Mouse (Mus musculus) liver, embryonic 15.5 days (tissue): Measurements from ENCODE around the gene Mrpl48. TPM values are rescaled to one million over a fixed set of nuclear protein-coding genes. Genes with fewer than 3 reads are reported as not detected.

Experiments used
- ATAC-seq: fragments of 200-750 bp; cut with Nextera tagmentation; 2 replicates; pipeline ENCODE4 v1.8.0; 2017; ENCODE audit warnings: moderate number of reproducible peaks, mild to moderate bottlenecking, moderate library complexity; ENCODE audit not compliant: insufficient read depth
- H3K27ac ChIP-seq: fragments of 300-500 bp; sonication (generic); replicated peaks from 2 replicates; pipeline ENCODE4 v1.5.1; 2015; ENCODE audit warnings: mild to moderate bottlenecking, inconsistent platforms
- H3K27me3 ChIP-seq: fragments of 300-500 bp; sonication (generic); 2 replicates; pipeline ENCODE4 v1.6.1; 2015; ENCODE audit warnings: mild to moderate bottlenecking, inconsistent platforms
- H3K36me3 ChIP-seq: fragments of 300-500 bp; sonication (generic); replicated peaks from 2 replicates; pipeline ENCODE4 v1.6.1; 2015; ENCODE audit warnings: moderate library complexity, mild to moderate bottlenecking, inconsistent platforms
- H3K4me1 ChIP-seq: fragments of 300-500 bp; sonication (generic); replicated peaks from 2 replicates; pipeline ENCODE4 v1.6.1; 2015; ENCODE audit warnings: inconsistent platforms
- H3K4me2 ChIP-seq: fragments of 300-500 bp; sonication (generic); 2 replicates; pipeline ENCODE4 v1.6.1; 2015; ENCODE audit warnings: moderate library complexity, mild to moderate bottlenecking, inconsistent platforms
- H3K4me3 ChIP-seq: fragments of 300-500 bp; sonication (generic); replicated peaks from 2 replicates; pipeline ENCODE4 v1.5.1; 2015; ENCODE audit warnings: mild to moderate bottlenecking, inconsistent platforms
- H3K9ac ChIP-seq: fragments of 300-500 bp; sonication (generic); 2 replicates; pipeline ENCODE4 v1.6.1; 2015; ENCODE audit warnings: moderate library complexity, mild to moderate bottlenecking, inconsistent platforms
- H3K9me3 ChIP-seq: fragments of 300-500 bp; sonication (generic); replicated peaks from 2 replicates; pipeline ENCODE4 v1.6.1; 2016; ENCODE audit warnings: inconsistent platforms
- WGBS: fragments of 180-500 bp; shearing (Covaris S2); methylation state at CpG from one replicate; pipeline ENCODE4 v1.1.7; 2015; ENCODE audit warnings: mixed read lengths; ENCODE audit not compliant: insufficient replicate concordance; 5-methylcytosine and 5-hydroxymethylcytosine counted together
- polyA plus RNA-seq: library from polyadenylated mRNA; unstranded; fragments of >200 nt; fragmentation: Nextera tagmentation; extraction: Ambion mirVana; gene quantifications from 2 replicates; pipeline ENCODE4 v1.2.1, GENCODE M21; 2015

The Mrpl48 gene
- polyA plus RNA-seq, 1 experiment from 2014 or later = 41.3 TPM

GRCm38 (mm10) chr7:100534216-100534615 lies 73.9 kb downstream of the Mrpl48 start:
- Histone ChIP-seq H3K9ac (no peak overlapping the region), H3K4me1 (peaks cover 40% of the 10 kb centered on the region), H3K36me3 (peaks cover 5% of the 10 kb centered on the region), H3K4me2 (no peak overlapping the region), H3K4me3 (no peak overlapping the region), H3K9me3 (no peaks in the 10 kb centered on the region), H3K27ac (no peak overlapping the region), H3K27me3 (no peaks in the 10 kb centered on the region)
- 54% methylated on average over 3 of the region's 3 CpGs for WGBS
- no peak for ATAC-seq

GRCm38 (mm10) chr7:100533503-100533902 lies 74.6 kb downstream of the Mrpl48 start:
- H3K4me3 ChIP-seq = peak overlapping the region; percentile 3; the same call in 1 of the 2 replicates
- H3K27me3 ChIP-seq = no peaks in the 10 kb centered on the region
- H3K36me3 ChIP-seq = no peaks in the 10 kb centered on the region
- no peak overlapping the region for H3K9ac ChIP-seq
- H3K27ac ChIP-seq = peak overlapping the region; percentile 74; the same call in 1 of the 2 replicates
- H3K9me3 ChIP-seq = no peaks in the 10 kb centered on the region
- WGBS = 30% methylated on average over 2 of the region's 2 CpGs
- ATAC-seq = no peak
- H3K4me2 ChIP-seq = peak overlapping the region; percentile 26; the same call in 1 of the 2 replicates
- H3K4me1 ChIP-seq = peaks cover 37% of the 10 kb centered on the region

GRCm38 (mm10) chr7:100530766-100531165 lies 77.3 kb downstream of the Mrpl48 start:
- Histone ChIP-seq H3K27me3 (no peaks in the 10 kb centered on the region), H3K4me2 (no peak overlapping the region), H3K36me3 (no peaks in the 10 kb centered on the region), H3K9me3 (no peaks in the 10 kb centered on the region), H3K9ac (no peak overlapping the region), H3K4me1 (peaks cover 15% of the 10 kb centered on the region), H3K4me3 (no peak overlapping the region), H3K27ac (no peak overlapping the region)
- WGBS = 81% methylated on average over 5 of the region's 5 CpGs
- ATAC-seq = no peak

GRCm38 (mm10) chr7:100524669-100525068 lies 83.4 kb downstream of the Mrpl48 start:
- Histone ChIP-seq H3K9me3 (no peaks in the 10 kb centered on the region), H3K9ac (no peak overlapping the region), H3K4me3 (no peak overlapping the region), H3K27ac (no peak overlapping the region), H3K4me2 (no peak overlapping the region), H3K4me1 (0 out of 2 replicates have a peak, but pooled peaks cover 2% of the 10 kb centered on the region), H3K27me3 (0 out of 2 replicates have a peak, but pooled peaks cover 4% of the 10 kb centered on the region), H3K36me3 (no peaks in the 10 kb centered on the region)
- 27% methylated on average over 8 of the region's 8 CpGs for WGBS
- ATAC-seq = no peak

GRCm38 (mm10) chr7:100522222-100522621 lies 85.9 kb downstream of the Mrpl48 start:
- no peak for ATAC-seq
- 69% methylated on average over 3 of the region's 3 CpGs for WGBS
- Histone ChIP-seq H3K9me3 (no peaks in the 10 kb centered on the region), H3K4me1 (0 out of 2 replicates have a peak, but pooled peaks cover 2% of the 10 kb centered on the region), H3K27me3 (0 out of 2 replicates have a peak, but pooled peaks cover 4% of the 10 kb centered on the region), H3K9ac (no peak overlapping the region), H3K4me3 (no peak overlapping the region), H3K4me2 (no peak overlapping the region), H3K27ac (no peak overlapping the region), H3K36me3 (no peaks in the 10 kb centered on the region)

- no peak overlapping the region for H3K27ac ChIP-seq
- H3K4me1 ChIP-seq = 0 out of 2 replicates have a peak, but pooled peaks cover 2% of the 10 kb centered on the region
- H3K27me3 ChIP-seq = 0 out of 2 replicates have a peak, but pooled peaks cover 4% of the 10 kb centered on the region
- no peaks in the 10 kb centered on the region for H3K36me3 ChIP-seq
- H3K4me3 ChIP-seq = no peak overlapping the region
- no peaks in the 10 kb centered on the region for H3K9me3 ChIP-seq
- no peak for ATAC-seq
- WGBS = 16% methylated on average over 10 of the region's 10 CpGs
- H3K4me2 ChIP-seq = no peak overlapping the region
- no peak overlapping the region for H3K9ac ChIP-seq
Measured at GRCm38 (mm10) chr7:100520663-100521285, 87.3 kb downstream of the Mrpl48 start.

GRCm38 (mm10) chr7:100520204-100520603 lies 87.9 kb downstream of the Mrpl48 start:
- no peaks in the 10 kb centered on the region for H3K36me3 ChIP-seq
- ATAC-seq = no peak
- no peaks in the 10 kb centered on the region for H3K9me3 ChIP-seq
- no peak overlapping the region for H3K9ac ChIP-seq
- 40% methylated on average over 7 of the region's 7 CpGs for WGBS
- 0 out of 2 replicates have a peak, but pooled peaks cover 4% of the 10 kb centered on the region for H3K27me3 ChIP-seq
- H3K4me3 ChIP-seq = no peak overlapping the region
- H3K4me1 ChIP-seq = 0 out of 2 replicates have a peak, but pooled peaks cover 2% of the 10 kb centered on the region
- H3K4me2 ChIP-seq = no peak overlapping the region
- no peak overlapping the region for H3K27ac ChIP-seq

GRCm38 (mm10) chr7:100514573-100514972 lies 93.5 kb downstream of the Mrpl48 start, which contains the start of gene Dnajb13:
Gene Dnajb13 (minus strand): TSS chr7:100514960.
- no peak within 1 kb of the TSS for H3K9ac ChIP-seq
- no peak for ATAC-seq
- peaks cover 41% of the 10 kb centered on the region for H3K27me3 ChIP-seq
- no peaks in the 10 kb centered on the region for H3K9me3 ChIP-seq
- H3K4me3 ChIP-seq = no peak within 1 kb of the TSS
- WGBS = 50% methylated on average over 11 of the region's 11 CpGs
- no peak within 1 kb of the TSS for H3K27ac ChIP-seq
- no peak within 1 kb of the TSS for H3K4me2 ChIP-seq
- no peaks in the 10 kb centered on the region for H3K36me3 ChIP-seq
- H3K4me1 ChIP-seq = no peaks in the 10 kb centered on the region

- 51% methylated on average over 8 of the region's 8 CpGs for WGBS
- no peaks in the 10 kb centered on the region for H3K9me3 ChIP-seq
- H3K4me2 ChIP-seq = no peak overlapping the region
- H3K9ac ChIP-seq = no peak overlapping the region
- H3K4me3 ChIP-seq = no peak overlapping the region
- H3K36me3 ChIP-seq = no peaks in the 10 kb centered on the region
- H3K27me3 ChIP-seq = peaks cover 49% of the 10 kb centered on the region
- no peak overlapping the region for H3K27ac ChIP-seq
- no peak for ATAC-seq
- H3K4me1 ChIP-seq = no peaks in the 10 kb centered on the region
Measured at GRCm38 (mm10) chr7:100511602-100512001, 96.5 kb downstream of the Mrpl48 start.

GRCm38 (mm10) chr7:100508670-100509069 lies 99.4 kb downstream of the Mrpl48 start:
- Histone ChIP-seq H3K9ac (no peak overlapping the region), H3K4me3 (no peak overlapping the region), H3K9me3 (no peaks in the 10 kb centered on the region), H3K4me2 (no peak overlapping the region), H3K27ac (no peak overlapping the region), H3K27me3 (peaks cover 40% of the 10 kb centered on the region), H3K36me3 (no peaks in the 10 kb centered on the region), H3K4me1 (peaks cover 17% of the 10 kb centered on the region)
- WGBS = 16% methylated on average over 3 of the region's 3 CpGs
- no peak for ATAC-seq

- no peak for ATAC-seq
- H3K36me3 ChIP-seq = no peaks in the 10 kb centered on the region
- H3K27me3 ChIP-seq = peaks cover 19% of the 10 kb centered on the region
- peaks cover 39% of the 10 kb centered on the region for H3K4me1 ChIP-seq
- H3K27ac ChIP-seq = no peak overlapping the region
- H3K4me3 ChIP-seq = no peak overlapping the region
- no peak overlapping the region for H3K9ac ChIP-seq
- H3K9me3 ChIP-seq = no peaks in the 10 kb centered on the region
- H3K4me2 ChIP-seq = no peak overlapping the region
- 47% methylated on average over 4 of the region's 4 CpGs for WGBS
Measured at GRCm38 (mm10) chr7:100506494-100506893, 101.6 kb downstream of the Mrpl48 start.
